Mouse (Mus musculus) heart, embryonic 11.5 days (tissue): ENCODE measurements at regions not wholly inside any gene's neighbourhood (a gene's known extent, or its start where the extent isn't known, plus 50 kb on each side); places are given as distances from the start of the nearest gene placed in this dataset.
A peak's percentile ranks its signal among the peaks of the same experiment; 100 is the strongest.

Experiments used
- ATAC-seq: fragments of 200-750 bp; cut with Nextera tagmentation; replicated peaks from 2 replicates; pipeline ENCODE4 v1.8.0; 2017; ENCODE audit warnings: moderate library complexity; ENCODE audit not compliant: insufficient number of reproducible peaks, low FRiP score, low TSS enrichment
- H3K27ac ChIP-seq: fragments of 300-500 bp; sonication (generic); 2 replicates; pipeline ENCODE4 v1.5.1; 2014; ENCODE audit warnings: mild to moderate bottlenecking, low read depth, low read length
- H3K27me3 ChIP-seq: fragments of 300-500 bp; sonication (generic); 2 replicates; pipeline ENCODE4 v1.6.1; 2014; ENCODE audit warnings: mild to moderate bottlenecking, low read length, mixed read lengths; ENCODE audit not compliant: control insufficient read depth, insufficient read depth
- H3K36me3 ChIP-seq: fragments of 300-500 bp; sonication (generic); 2 replicates; pipeline ENCODE4 v1.6.1; 2014; ENCODE audit warnings: mild to moderate bottlenecking, low read length, moderate library complexity, mixed read lengths; ENCODE audit not compliant: control insufficient read depth, insufficient read depth
- H3K4me1 ChIP-seq: fragments of 300-500 bp; sonication (generic); 2 replicates; pipeline ENCODE4 v1.6.1; 2014; ENCODE audit warnings: low read length; ENCODE audit not compliant: control insufficient read depth, insufficient read depth
- H3K4me2 ChIP-seq: fragments of 300-500 bp; sonication (generic); 2 replicates; pipeline ENCODE4 v1.6.1; 2014; ENCODE audit warnings: mild to moderate bottlenecking, moderate library complexity
- H3K4me3 ChIP-seq: fragments of 300-500 bp; sonication (generic); 2 replicates; pipeline ENCODE4 v1.5.1; 2014; ENCODE audit warnings: low read depth, low read length
- H3K9ac ChIP-seq: fragments of 300-500 bp; sonication (generic); 2 replicates; pipeline ENCODE4 v1.6.1; 2014; ENCODE audit warnings: mild to moderate bottlenecking, low read depth, low read length, moderate library complexity
- H3K9me3 ChIP-seq: fragments of 300-500 bp; sonication (generic); replicated peaks from 2 replicates; pipeline ENCODE4 v1.6.1; 2016; ENCODE audit warnings: low read length; ENCODE audit not compliant: control insufficient read depth
- WGBS: fragments of 180-500 bp; shearing (Covaris S2); extraction: QIAGEN DNeasy Blood & Tissue Kit; methylation state at CpG from one replicate; pipeline ENCODE4 v1.1.7; 2014; ENCODE audit not compliant: insufficient replicate concordance; 5-methylcytosine and 5-hydroxymethylcytosine counted together

DNA sequence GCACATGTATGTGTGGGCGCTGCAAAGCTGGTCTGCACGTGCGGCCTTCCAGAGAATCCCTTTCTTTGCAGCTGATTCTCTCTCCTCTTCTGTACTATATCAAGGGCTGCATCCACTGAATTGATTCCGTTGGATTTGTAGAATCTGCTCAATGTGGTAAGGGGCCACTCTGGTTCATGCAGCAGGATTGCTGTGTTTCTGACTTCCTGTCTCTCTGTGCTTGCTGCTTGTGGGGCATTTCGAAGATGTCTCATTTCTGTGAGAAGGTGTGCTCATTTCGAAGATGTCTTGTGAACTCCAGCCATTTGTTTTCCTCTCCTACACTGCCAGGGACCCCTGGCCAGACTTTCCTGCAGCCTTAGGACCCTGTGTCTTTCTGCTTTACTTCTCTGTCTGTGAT lies 1215.9 kb upstream of the A1bg start:
- peak overlapping the region; percentile 54; the same call in 1 of the 2 replicates for H3K27ac ChIP-seq
- H3K4me2 ChIP-seq: no peak overlapping the region
- WGBS: 81% methylated on average over 6 of the region's 6 CpGs
- H3K9me3 ChIP-seq: no peaks in the 10 kb centered on the region
- no peak for ATAC-seq
- H3K4me1 ChIP-seq: 0 out of 2 replicates have a peak, but pooled peaks cover 5% of the 10 kb centered on the region
- no peak overlapping the region for H3K9ac ChIP-seq
- H3K4me3 ChIP-seq: no peak overlapping the region
- no peaks in the 10 kb centered on the region for H3K27me3 ChIP-seq
- no peaks in the 10 kb centered on the region for H3K36me3 ChIP-seq

DNA sequence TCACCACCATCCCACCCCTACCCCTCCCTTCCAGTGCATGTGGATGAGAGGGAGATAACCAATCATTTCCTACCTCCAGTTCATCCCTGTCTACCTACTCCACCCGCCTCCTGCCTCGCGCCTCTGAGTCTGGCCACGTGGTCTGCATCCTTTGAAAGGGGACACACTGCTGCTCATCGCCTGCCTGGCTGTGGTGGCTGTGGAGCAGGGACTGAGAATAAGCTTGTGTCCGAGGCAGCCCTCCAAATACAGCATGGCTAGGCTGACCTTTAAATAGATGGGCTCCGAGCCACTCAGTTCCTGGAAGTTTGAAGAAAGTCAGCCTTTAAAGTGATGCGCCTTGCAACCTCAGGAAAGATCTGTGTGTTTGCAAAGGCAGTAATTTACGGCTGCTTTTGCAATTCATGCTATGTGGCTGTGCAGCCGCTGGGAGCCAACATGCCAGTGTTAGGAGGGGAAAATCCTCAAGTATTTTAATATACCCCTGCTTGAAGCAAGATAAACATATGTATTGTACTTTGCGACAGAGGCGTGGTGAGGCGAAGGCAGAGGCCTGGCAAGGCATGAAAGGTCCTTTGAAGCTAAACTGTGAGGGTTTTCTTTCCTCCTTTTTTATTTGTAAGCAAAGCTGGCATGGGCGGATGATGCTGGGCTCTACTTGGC lies 1214.3 kb upstream of the A1bg start:
- no peak for ATAC-seq

DNA sequence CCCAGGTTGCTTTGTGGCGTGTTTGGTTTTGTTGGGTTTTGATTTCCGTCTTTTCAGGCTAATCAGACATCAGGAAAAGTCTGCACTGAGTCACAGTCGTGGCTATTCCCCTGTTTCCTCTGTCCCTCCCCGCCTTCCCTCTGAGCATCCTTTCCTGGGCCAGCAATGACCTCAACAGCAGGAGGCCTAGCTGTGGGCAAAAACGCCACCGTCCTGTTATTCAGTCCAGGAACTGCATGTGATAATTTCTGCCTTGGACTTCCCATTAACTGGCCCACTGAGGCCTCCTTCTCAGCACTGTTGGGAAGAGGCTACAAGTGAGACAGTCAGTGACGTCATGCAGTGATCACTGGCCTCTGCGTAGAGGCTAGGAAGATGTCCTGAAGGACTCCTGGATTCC lies 1212.0 kb upstream of the A1bg start:
- 0 out of 2 replicates have a peak, but pooled peaks cover 5% of the 10 kb centered on the region for H3K4me1 ChIP-seq
- no peaks in the 10 kb centered on the region for H3K27me3 ChIP-seq
- H3K9me3 ChIP-seq: no peaks in the 10 kb centered on the region
- no peak overlapping the region for H3K9ac ChIP-seq
- peak overlapping the region; percentile 15; the same call in 1 of the 2 replicates for H3K27ac ChIP-seq
- no peak overlapping the region for H3K4me2 ChIP-seq
- 67% methylated on average over 8 of the region's 8 CpGs for WGBS
- H3K4me3 ChIP-seq: no peak overlapping the region
- no peak for ATAC-seq
- H3K36me3 ChIP-seq: no peaks in the 10 kb centered on the region

More for the DNA sequence above, 1214.3 kb upstream of the A1bg start:
- 0 out of 2 replicates have a peak, but pooled peaks cover 5% of the 10 kb centered on the region for H3K4me1 ChIP-seq
- no peak overlapping the region for H3K4me3 ChIP-seq
- no peak overlapping the region for H3K4me2 ChIP-seq
- no peak overlapping the region for H3K9ac ChIP-seq
- H3K36me3 ChIP-seq: no peaks in the 10 kb centered on the region
- WGBS: 61% methylated on average over 14 of the region's 14 CpGs
- no peaks in the 10 kb centered on the region for H3K9me3 ChIP-seq
- H3K27me3 ChIP-seq: no peaks in the 10 kb centered on the region
- no peak overlapping the region for H3K27ac ChIP-seq

DNA sequence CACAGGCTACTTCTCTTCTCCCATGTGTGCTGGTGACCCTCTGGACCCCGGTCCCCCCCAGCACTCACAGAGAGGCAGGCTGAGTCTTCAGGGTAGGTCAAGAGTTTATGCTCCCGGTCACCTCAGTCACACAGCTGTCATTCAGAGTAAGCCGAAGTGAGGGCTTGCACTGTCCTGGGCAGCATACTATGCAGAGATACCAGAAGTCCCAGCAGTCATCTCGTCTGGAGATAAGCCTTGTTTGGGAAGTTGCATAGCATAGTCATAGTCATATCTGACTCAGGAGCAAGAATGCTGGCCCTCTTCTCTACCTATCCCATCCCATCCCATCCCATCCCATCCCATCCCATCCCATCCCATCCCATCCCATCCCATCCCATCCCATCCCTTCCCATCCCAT lies 1211.5 kb upstream of the A1bg start:
- Histone ChIP-seq H3K4me2 (no peak overlapping the region), H3K9me3 (no peaks in the 10 kb centered on the region), H3K9ac (no peak overlapping the region), H3K4me3 (no peak overlapping the region), H3K4me1 (peaks cover 7% of the 10 kb centered on the region; the same call in 1 of the 2 replicates), H3K36me3 (no peaks in the 10 kb centered on the region), H3K27ac (no peak overlapping the region), H3K27me3 (no peaks in the 10 kb centered on the region)
- WGBS: 60% methylated on average over 4 of the region's 4 CpGs
- no peak; the same call in 1 of the 2 replicates for ATAC-seq

DNA sequence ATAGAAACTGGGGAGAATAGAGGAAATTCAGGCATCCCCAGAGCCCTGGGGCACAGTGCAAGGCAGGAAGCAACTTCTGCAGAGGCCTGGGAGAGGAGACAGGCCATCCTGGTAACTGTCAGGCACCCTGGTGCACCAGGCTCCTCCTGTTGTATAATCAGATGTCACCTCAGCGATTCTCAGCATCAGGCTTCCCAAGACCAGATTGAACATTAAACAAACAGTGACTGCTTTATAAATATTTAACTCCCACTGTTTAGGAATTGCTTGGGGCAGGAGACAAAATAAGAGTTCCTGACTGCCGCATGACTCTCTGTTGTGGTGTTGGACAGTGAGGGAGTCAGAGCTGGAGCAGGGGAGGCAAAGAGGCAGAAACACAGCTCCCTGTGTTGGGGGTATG lies 1210.1 kb upstream of the A1bg start:
- H3K27me3 ChIP-seq: no peaks in the 10 kb centered on the region
- no peak overlapping the region for H3K9ac ChIP-seq
- no peaks in the 10 kb centered on the region for H3K9me3 ChIP-seq
- no peak overlapping the region for H3K4me2 ChIP-seq
- 52% methylated on average over 2 of the region's 2 CpGs for WGBS
- no peak for ATAC-seq
- no peaks in the 10 kb centered on the region for H3K36me3 ChIP-seq
- no peak overlapping the region for H3K27ac ChIP-seq
- no peak overlapping the region for H3K4me3 ChIP-seq
- H3K4me1 ChIP-seq: peaks cover 8% of the 10 kb centered on the region; the same call in 1 of the 2 replicates

DNA sequence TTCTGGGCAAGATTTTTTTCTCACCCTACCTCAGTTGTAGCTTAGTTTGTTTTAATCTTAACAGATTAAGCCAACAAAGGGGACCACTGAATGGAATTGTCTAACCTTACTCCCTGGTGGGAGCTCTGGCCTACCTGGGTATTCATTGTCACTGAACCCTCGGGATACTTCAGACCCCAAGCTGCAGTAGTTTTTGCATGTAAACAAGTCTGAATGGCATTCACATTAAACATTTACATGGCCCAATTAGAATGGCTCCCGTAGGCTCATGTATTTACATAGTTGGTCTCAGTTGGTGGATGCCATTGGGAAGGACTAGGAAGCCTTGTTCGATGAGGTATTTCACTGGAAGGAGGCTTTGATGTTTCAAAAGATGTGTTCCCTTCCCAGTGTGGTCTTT lies 1208.9 kb upstream of the A1bg start:
- H3K27ac ChIP-seq: no peak overlapping the region
- H3K4me2 ChIP-seq: no peak overlapping the region
- H3K27me3 ChIP-seq: no peaks in the 10 kb centered on the region
- H3K9ac ChIP-seq: no peak overlapping the region
- ATAC-seq: no peak
- H3K4me1 ChIP-seq: peaks cover 6% of the 10 kb centered on the region; the same call in 1 of the 2 replicates
- no peaks in the 10 kb centered on the region for H3K9me3 ChIP-seq
- WGBS: 70% methylated on average over 3 of the region's 3 CpGs
- H3K36me3 ChIP-seq: no peaks in the 10 kb centered on the region
- H3K4me3 ChIP-seq: no peak overlapping the region

DNA sequence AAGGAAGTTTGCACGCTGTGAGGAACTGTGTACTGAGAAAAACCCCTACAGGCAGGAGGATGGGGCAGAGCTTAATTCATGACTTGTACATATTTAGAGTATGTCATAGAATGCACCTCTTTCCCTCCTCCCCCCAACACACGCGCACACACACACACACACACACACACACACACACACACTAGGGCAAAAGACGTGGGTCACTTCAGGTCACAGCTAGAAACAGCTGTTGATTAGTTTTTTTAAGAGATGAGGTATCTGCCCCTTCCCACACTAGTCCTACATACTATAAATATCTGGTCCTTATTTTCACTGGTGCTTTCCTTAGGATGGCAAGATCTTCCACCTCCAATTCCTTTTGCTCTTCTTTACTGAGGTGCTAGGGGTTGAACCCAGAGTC lies 1207.7 kb upstream of the A1bg start:
- ATAC-seq: no peak
- no peak overlapping the region for H3K27ac ChIP-seq

DNA sequence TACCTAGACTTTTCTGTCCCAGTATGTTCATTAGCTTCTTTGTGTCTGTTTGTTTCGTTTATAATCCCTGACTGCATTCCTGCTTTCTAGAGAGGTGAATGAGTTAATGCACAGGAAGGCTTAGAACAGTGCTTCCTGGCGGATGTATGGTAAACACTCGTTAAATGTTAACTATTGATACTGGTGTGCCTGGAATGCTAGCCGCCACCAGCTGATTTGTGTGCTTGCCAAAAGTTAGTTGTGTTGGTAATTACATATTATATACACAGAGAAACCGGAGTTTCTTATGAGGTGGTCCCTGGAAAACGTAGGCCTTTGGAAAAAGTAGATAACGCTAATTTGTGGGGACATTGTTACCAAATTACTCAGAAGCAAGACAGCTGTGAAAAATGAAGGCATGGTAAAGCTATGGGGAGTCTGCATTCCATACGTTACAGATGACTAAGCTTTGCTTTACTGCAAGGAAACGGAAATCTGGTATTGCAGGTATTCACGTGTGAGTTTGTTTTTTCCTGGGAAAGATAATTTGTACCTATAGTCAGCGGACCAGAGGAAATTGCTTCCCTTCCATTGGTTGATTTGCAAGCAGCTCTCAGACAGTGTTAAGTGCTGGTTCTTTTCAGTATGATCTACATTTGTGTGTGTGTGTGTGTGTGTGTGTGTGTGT lies 1205.9 kb upstream of the A1bg start:
- ATAC-seq: no peak
- H3K9me3 ChIP-seq: no peaks in the 10 kb centered on the region
- no peak overlapping the region for H3K4me3 ChIP-seq
- H3K4me2 ChIP-seq: no peak overlapping the region
- WGBS: 50% methylated on average over 11 of the region's 11 CpGs
- H3K36me3 ChIP-seq: no peaks in the 10 kb centered on the region
- H3K27me3 ChIP-seq: no peaks in the 10 kb centered on the region
- H3K4me1 ChIP-seq: peaks cover 6% of the 10 kb centered on the region; the same call in 1 of the 2 replicates
- no peak overlapping the region for H3K9ac ChIP-seq
- H3K27ac ChIP-seq: no peak overlapping the region

More for the DNA sequence above, 1207.7 kb upstream of the A1bg start:
- no peaks in the 10 kb centered on the region for H3K36me3 ChIP-seq
- H3K4me1 ChIP-seq: peaks cover 6% of the 10 kb centered on the region; the same call in 1 of the 2 replicates
- H3K9me3 ChIP-seq: no peaks in the 10 kb centered on the region
- no peak overlapping the region for H3K4me2 ChIP-seq
- WGBS: 70% methylated on average over 4 of the region's 4 CpGs
- H3K27me3 ChIP-seq: no peaks in the 10 kb centered on the region
- no peak overlapping the region for H3K4me3 ChIP-seq
- H3K9ac ChIP-seq: no peak overlapping the region
